Mouse (Mus musculus) urinary bladder, adult 18-20 months (tissue): ENCODE data around the gene Kctd19.

Experiments
- DNase-seq, 2 experiments: peaks; one replicate each; pipeline ENCODE4 v3.0.0; 2022; ENCODE audit warnings: low spot score in 2 of 2, mixed read lengths in 2 of 2

Gene Kctd19

DNA sequence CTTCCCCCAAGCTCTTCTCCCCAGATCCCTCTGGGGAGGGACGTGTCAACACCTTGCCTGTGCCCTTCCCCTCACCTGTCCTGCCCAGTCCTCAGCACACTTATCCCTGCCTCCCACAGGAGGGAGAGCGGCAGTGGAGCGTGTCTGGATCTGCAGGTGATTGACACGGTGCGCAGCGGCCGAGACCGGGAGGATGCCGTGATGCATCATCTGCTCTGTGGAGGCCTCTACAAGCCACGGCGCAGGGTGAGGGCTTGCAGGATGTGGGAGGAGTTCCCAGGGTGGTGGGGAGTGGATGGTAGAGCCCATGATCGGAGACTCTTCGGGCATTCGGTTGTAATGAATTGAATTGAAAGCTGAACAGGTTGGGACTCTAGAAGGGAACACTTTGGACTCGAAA, 54.1 kb downstream of the Kctd19 start:
- no peak for DNase-seq

GRCm38 (mm10) chr8:105356681-105357080, 56.6 kb downstream of the Kctd19 start:
- no peak for DNase-seq

DNA sequence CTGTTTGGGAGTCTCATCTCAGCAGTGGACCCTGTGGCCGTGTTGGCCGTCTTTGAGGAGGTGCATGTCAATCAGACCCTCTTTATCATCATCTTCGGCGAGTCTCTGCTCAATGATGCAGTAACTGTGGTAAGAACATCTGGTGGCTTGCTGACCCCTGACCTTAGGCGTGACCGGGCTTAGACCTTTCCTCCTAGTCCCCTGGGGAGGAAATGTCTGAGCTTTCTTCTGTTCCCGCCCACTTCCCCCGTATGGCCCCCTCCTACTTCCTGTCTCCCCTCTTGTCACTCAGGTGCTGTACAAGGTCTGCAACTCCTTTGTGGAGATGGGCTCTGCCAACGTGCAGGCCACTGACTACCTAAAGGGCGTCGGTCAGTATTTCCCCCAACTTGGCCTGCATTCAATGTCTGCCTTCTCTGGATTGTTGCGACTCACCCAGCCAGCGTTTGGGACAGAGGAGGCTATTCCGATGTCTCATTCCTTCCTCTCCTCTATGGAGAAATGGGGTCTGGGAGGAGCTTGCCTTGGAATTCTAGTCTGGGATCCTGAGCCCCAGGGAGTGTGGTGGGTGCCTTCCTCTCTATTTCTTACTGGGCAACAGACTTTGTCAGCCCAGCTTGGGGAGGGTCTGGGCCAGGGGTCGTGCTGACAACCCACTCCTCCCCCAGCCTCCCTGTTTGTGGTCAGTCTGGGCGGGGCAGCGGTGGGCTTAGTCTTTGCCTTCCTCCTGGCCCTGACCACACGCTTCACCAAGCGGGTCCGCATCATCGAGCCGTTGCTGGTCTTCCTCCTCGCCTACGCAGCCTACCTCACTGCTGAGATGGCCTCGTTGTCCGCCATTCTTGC, 57.9 kb downstream of the Kctd19 start:
- no peak for DNase-seq

GRCm38 (mm10) chr8:105354549-105354948, 58.8 kb downstream of the Kctd19 start:
- DNase-seq: no peak

GRCm38 (mm10) chr8:105353583-105354135, 59.6 kb downstream of the Kctd19 start:
- DNase-seq: no peak

GRCm38 (mm10) chr8:105350186-105350585, 63.1 kb downstream of the Kctd19 start:
- DNase-seq: no peak

DNA sequence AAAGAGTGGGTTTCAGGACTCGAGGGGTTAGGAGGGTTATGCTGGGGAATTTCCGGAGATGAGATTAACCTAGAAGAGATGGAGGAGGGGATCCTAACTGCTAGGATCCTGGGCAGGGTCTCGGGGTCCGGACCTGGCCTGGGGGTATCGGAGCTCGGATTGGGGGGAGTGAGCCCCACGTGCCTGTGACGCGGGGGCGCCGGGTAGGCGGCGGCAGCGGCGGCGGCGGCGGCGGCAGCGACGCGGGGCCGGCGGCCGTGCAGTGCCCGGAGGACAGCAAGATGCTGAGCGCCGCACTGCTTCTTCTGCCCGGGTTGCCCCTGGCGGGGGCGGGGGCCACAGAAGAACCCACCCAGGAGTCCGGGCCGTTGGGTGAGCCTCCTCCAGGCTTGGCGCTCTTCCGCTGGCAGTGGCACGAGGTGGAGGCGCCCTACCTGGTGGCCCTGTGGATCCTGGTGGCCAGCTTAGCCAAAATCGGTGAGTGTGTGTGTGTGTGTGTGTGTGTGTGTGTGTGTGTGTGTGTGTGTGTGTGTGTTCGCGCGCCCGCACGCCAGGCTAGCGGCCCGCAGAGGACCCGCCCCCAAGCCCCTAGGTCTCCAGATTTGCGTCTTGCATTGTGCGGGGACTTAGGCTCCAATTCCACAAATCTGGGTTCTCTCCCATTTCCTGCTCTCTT, 64.1 kb downstream of the Kctd19 start:
- DNase-seq: no peak

DNA sequence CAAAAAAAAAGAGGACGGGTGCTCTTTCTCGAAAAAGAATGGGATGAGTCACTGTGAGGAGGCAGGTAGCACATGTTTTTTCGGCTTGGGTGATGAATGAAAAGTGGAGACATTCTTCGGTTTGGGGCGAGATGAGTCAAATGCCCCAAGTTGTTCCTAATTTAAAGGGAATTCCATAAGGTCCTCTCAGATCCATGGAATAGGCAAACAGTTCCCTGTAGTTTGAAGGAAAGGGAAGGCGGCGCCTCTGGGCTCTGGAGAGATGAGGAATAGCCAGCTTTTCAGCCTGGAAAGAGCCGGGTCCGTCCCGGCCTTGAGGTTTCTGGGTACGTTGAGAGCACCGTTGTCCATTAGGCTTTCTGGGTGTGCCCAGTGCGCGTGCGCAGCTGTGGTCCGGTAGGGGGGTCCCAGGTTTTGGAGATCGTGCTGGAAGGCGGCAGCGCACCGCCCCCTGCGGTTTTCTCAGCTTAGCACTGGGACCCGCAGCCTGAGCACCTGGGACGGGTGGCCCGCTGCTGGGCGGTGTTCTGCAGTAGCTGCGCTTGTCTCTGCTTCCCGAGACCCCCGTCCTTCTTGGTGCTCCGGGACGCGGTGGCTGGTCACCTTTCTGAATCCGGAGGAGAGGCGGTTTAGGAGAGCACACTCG, 64.7 kb downstream of the Kctd19 start, which contains the start of gene Slc9a5:
Gene Slc9a5 (plus strand): TSS at position 394 of the 646 bp plus-strand sequence.
- peak in 1 of 2 experiments; percentile 30 for DNase-seq

GRCm38 (mm10) chr8:105347428-105348221, 65.7 kb downstream of the Kctd19 start, which contains the start of gene Fhod1:
Fhod1 (minus strand) TSS chr8:105347953.
- DNase-seq: peak; percentile 84 to 93

DNA sequence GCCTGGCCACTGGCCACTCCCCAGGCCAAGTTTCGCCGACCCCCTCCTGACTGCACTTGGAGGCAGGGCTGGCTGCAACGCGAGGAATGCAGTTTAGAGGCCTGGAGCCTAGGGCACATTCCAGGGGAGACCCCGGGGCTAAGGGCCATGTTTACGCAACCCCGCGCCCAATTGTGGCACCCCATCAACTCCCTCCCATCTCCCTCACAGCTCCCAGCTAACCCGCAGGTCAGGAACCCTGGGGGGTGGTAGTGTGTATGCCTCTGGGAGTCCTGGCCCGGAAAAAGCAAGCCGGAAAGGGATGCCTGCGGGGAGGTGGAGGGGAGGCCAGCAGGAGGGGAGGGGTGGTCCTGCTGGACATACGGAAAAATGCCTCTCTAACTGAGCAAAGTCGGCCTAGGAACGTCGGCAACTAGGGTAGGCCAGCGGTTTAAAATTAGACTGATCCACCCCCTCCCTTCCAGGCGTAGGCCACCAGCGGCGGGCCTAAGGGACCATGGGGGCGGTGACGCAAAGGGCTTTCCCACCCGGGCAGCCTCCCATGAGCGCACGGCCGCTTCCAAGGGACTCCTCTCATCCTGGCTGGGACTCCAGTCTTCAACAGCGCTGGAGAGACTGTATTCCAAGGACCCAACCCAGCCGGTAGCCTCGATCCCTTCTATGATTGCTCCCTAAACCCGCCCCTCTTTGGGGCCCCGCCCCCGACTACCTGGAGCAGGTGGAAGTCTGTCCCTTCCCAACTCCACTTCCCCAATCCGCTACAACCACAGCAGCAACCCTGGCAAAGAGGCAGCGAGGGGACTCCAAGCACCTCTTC, 66.5 kb downstream of the Kctd19 start:
- peak; percentile 63 to 84 for DNase-seq

DNA sequence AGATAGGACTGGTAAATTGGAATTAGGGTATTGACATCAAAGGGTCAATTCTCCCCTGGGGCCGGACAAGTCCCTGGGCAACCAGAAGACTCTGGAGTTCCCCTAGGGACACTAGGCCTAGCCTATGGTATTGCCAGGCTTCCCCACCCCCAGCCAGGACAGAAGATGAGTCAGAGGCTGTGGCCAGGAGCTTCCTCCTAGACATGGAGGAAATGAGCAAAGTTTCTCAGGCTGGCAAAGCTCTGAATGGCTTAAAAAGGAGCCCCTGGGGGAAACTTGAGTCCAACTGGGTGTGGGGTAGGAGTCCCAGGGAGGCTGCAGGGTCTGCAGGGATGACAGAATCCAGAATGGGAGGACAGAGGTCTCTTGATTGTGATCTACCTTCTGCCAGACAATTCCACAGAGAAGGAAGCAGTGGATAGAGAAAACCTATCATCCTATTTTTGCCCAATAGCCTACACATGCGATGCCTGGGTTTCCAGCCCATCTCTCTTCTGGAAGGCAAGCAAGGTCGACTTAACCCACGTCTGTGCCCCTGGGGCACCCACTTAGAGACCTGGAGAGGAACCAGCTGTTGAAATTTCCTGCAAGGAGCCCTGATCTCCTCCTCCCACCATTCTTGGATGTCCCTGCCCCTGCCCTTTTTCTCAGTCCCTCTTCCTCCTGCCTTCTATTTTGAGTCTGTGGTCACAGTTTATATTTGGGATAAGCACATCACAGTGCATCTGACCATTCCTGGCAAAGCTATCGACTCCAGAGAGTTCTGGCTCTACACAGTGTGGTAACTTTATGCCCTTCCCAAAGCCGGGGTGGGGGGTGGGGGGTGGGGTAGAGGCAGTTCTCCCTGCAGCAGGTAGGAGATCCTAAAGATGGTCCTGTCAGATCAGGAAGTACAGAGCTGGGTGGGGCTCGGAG, 68.0 kb downstream of the Kctd19 start:
- no peak for DNase-seq

GRCm38 (mm10) chr8:105343791-105344574, 69.3 kb downstream of the Kctd19 start:
- no peak for DNase-seq

DNA sequence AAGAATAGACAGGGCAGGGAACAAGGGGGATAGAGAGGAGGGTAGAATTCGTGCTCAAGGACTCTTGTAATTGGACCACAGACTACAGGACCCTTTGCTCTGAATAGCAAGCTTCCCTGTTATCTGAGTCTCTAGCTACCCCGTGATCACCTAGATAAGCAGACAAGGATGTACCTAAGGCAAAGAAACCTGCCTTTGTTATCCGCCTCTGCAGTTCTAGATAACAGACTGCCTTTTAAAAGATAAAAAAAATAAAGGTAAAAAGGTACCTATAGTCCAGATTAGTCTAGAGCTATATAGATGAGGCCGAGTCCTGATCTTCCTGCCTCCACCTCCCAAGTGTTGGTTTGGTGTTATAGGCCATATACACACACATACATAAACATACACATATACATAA, 70.5 kb downstream of the Kctd19 start:
- no peak for DNase-seq

GRCm38 (mm10) chr8:105341399-105341798, 71.9 kb downstream of the Kctd19 start:
- DNase-seq: no peak

GRCm38 (mm10) chr8:105339886-105340635, 73.2 kb downstream of the Kctd19 start:
- DNase-seq: no peak

DNA sequence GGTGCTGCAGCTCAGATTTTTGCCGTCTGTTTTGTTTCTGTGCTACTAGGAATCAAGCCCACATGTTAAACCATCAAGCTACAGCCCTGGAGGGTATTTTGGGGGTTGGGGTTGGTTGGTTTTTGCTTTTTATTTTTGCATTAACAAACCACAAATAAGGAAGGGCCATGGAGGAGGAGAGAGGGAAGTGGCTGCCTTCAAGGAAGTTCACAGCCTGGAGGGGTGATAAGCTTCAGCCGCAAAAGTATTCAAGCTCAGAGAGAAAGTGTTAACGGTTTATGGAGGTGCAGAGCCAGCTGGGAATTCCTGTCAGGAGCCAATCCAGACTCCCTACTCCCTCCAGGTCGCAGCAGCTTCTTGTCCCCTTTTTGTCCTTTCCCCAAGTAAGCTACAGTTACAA, 74.3 kb downstream of the Kctd19 start:
- DNase-seq: no peak

DNA sequence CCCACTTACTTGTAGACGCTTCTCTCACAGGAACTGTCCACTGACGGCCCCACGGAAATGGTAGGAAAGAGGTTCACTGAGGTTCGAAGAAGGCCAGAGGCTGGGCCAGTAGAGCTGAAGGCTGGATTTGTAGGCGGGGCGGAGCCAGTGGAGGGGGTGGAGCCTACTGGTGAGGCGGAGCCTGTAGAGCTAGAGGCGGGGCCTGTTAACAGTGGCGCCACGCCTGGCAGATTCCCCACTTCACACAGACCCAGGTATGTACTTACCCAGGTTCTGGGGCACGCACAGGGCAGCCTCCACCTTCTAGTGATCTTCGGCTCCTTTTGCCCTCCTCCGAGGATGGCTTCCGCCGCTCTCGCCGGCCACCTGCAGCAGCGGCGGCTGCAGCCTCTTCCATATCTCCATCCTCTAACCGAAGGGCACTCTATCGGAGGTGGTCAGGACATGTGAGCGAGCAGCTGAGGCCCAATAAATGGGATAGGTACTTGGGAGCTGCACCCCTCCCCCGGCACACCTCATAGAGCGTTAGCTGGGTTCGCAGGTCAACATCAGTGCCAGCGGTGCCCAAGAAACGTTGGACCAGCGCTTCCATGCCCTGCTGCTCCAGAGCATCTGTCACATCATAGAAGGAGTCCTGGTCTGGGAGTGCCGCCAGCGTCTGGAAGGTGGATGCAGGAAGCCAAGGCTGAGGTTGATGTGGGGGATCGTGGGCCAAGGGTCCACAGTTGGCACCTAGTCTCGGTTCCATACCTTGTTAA, 76.8 kb downstream of the Kctd19 start:
- DNase-seq: no peak
